Mouse (Mus musculus) kidney, postnatal 0 days (tissue): Measurements from ENCODE around the gene Usp20. TPM values are rescaled to one million over a fixed set of nuclear protein-coding genes. Genes with fewer than 3 reads are reported as not detected.
A peak's percentile ranks its signal among the peaks of the same experiment; 100 is the strongest.

ENCODE experiments used
- ATAC-seq: fragments of 200-750 bp; cut with Nextera tagmentation; replicated peaks from 2 replicates; pipeline ENCODE4 v1.8.0; 2017; ENCODE audit warnings: low read depth, moderate number of reproducible peaks, moderate TSS enrichment, moderate library complexity; ENCODE audit not compliant: low FRiP score
- DNase-seq: peaks from one replicate; pipeline ENCODE4 v3.0.0-alpha.2; 2016; ENCODE audit warnings: low spot score
- H3K27ac ChIP-seq: fragments of 300-500 bp; sonication (generic); 2 replicates; pipeline ENCODE4 v1.5.1; 2014; ENCODE audit warnings: mild to moderate bottlenecking
- H3K27me3 ChIP-seq: fragments of 300-500 bp; sonication (generic); 2 replicates; pipeline ENCODE4 v1.6.1; 2014; ENCODE audit warnings: low read length, mixed read lengths; ENCODE audit not compliant: insufficient read depth
- H3K36me3 ChIP-seq: fragments of 300-500 bp; sonication (generic); 2 replicates; pipeline ENCODE4 v1.6.1; 2014; ENCODE audit warnings: low read length, mixed read lengths; ENCODE audit not compliant: insufficient read depth
- H3K4me1 ChIP-seq: fragments of 300-500 bp; sonication (generic); replicated peaks from 2 replicates; pipeline ENCODE4 v1.6.1; 2014; ENCODE audit warnings: antibody characterized with exemption, low read length, mixed read lengths; ENCODE audit not compliant: insufficient read depth
- H3K4me2 ChIP-seq: fragments of 300-500 bp; sonication (generic); 2 replicates; pipeline ENCODE4 v1.6.1; 2014; ENCODE audit warnings: mild to moderate bottlenecking, low read length, moderate library complexity, mixed read lengths
- H3K4me3 ChIP-seq: fragments of 300-500 bp; sonication (generic); replicated peaks from 2 replicates; pipeline ENCODE4 v1.5.1; 2014; ENCODE audit warnings: low read depth, low read length
- H3K9ac ChIP-seq: fragments of 300-500 bp; sonication (generic); 2 replicates; pipeline ENCODE4 v1.6.1; 2014; ENCODE audit warnings: low read depth, low read length
- H3K9me3 ChIP-seq: fragments of 300-500 bp; sonication (generic); replicated peaks from 2 replicates; pipeline ENCODE4 v1.6.1; 2016; ENCODE audit warnings: low read length, inconsistent platforms, mixed read lengths
- CTCF ChIP-seq: IDR thresholded peaks from 2 replicates; pipeline ENCODE4 v1.5.1; 2016; ENCODE audit warnings: antibody characterized with exemption, low read depth, mild to moderate bottlenecking, moderate library complexity
- WGBS: fragments of 180-500 bp; shearing (Covaris S2); extraction: QIAGEN DNeasy Blood & Tissue Kit; methylation state at CpG from one replicate; pipeline ENCODE4 v1.1.7; 2014; 5-methylcytosine and 5-hydroxymethylcytosine counted together
- polyA plus RNA-seq: library from polyadenylated mRNA; unstranded; fragments of >200 nt; fragmentation: Nextera tagmentation; extraction: Ambion mirVana; gene quantifications from 2 replicates; pipeline ENCODE4 v1.2.1, GENCODE M21; 2015

Usp20 gene
- polyA plus RNA-seq, 1 experiment from 2014 or later = 12.9 TPM

- Histone ChIP-seq H3K36me3 (peaks cover 7% of the 10 kb centered on the region; the same call in 1 of the 2 replicates), H3K9ac (peak overlapping the region; percentile 37; the same call in 1 of the 2 replicates), H3K27me3 (no peaks in the 10 kb centered on the region), H3K4me3 (no peak overlapping the region), H3K27ac (peak overlapping the region; percentile 36; the same call in 1 of the 2 replicates), H3K4me2 (peak overlapping the region; percentile 21; the same call in 1 of the 2 replicates), H3K9me3 (no peaks in the 10 kb centered on the region), H3K4me1 (0 out of 2 replicates have a peak, but pooled peaks cover 6% of the 10 kb centered on the region)
- ATAC-seq (no peak), DNase-seq (peak; percentile 7)
- 58% methylated on average over 11 of the region's 11 CpGs for WGBS
- no peak for TF ChIP-seq CTCF
Measured at GRCm38 (mm10) chr2:30995432-30995996, 13.4 kb downstream of the Usp20 start.

GRCm38 (mm10) chr2:30998443-30999260 lies 16.6 kb downstream of the Usp20 start:
- no peak for ATAC-seq
- WGBS = 54% methylated on average over 8 of the region's 8 CpGs

GRCm38 (mm10) chr2:31002857-31003256 lies 20.8 kb downstream of the Usp20 start:
- Histone ChIP-seq H3K9ac (no peak overlapping the region), H3K9me3 (no peaks in the 10 kb centered on the region), H3K27ac (no peak overlapping the region), H3K36me3 (peaks cover 20% of the 10 kb centered on the region), H3K4me2 (no peak overlapping the region), H3K4me3 (no peak overlapping the region), H3K27me3 (no peaks in the 10 kb centered on the region), H3K4me1 (no peaks in the 10 kb centered on the region)
- ATAC-seq (no peak), DNase-seq (no peak)
- 93% methylated on average over 10 of the region's 10 CpGs for WGBS
- TF ChIP-seq CTCF = no peak

More at GRCm38 (mm10) chr2:30998443-30999260, 16.6 kb downstream of the Usp20 start:
- H3K36me3 ChIP-seq = peaks cover 11% of the 10 kb centered on the region; the same call in 1 of the 2 replicates
- H3K4me1 ChIP-seq = 0 out of 2 replicates have a peak, but pooled peaks cover 6% of the 10 kb centered on the region
- H3K4me2 ChIP-seq = no peak overlapping the region
- no peak for TF ChIP-seq CTCF
- H3K4me3 ChIP-seq = no peak overlapping the region
- DNase-seq = no peak
- no peaks in the 10 kb centered on the region for H3K27me3 ChIP-seq
- no peak overlapping the region for H3K9ac ChIP-seq
- no peak overlapping the region for H3K27ac ChIP-seq
- no peaks in the 10 kb centered on the region for H3K9me3 ChIP-seq

- 92% methylated on average over 2 of the region's 2 CpGs for WGBS
- no peak overlapping the region for H3K4me3 ChIP-seq
- no peak for DNase-seq
Measured at GRCm38 (mm10) chr2:31005453-31005852, 23.4 kb downstream of the Usp20 start.

GRCm38 (mm10) chr2:31006434-31006833 lies 24.4 kb downstream of the Usp20 start:
- Histone ChIP-seq H3K4me3 (no peak overlapping the region), H3K27me3 (no peaks in the 10 kb centered on the region), H3K9me3 (no peaks in the 10 kb centered on the region), H3K4me2 (no peak overlapping the region), H3K27ac (no peak overlapping the region), H3K36me3 (peaks cover 13% of the 10 kb centered on the region), H3K9ac (no peak overlapping the region), H3K4me1 (no peaks in the 10 kb centered on the region)
- DNase-seq = no peak
- no peak for TF ChIP-seq CTCF
- WGBS = 83% methylated on average over 5 of the region's 5 CpGs
- no peak for ATAC-seq

More at GRCm38 (mm10) chr2:31005453-31005852, 23.4 kb downstream of the Usp20 start:
- Histone ChIP-seq H3K4me1 (no peaks in the 10 kb centered on the region), H3K36me3 (peaks cover 13% of the 10 kb centered on the region), H3K9me3 (no peaks in the 10 kb centered on the region), H3K9ac (no peak overlapping the region), H3K4me2 (no peak overlapping the region), H3K27ac (no peak overlapping the region), H3K27me3 (no peaks in the 10 kb centered on the region)
- no peak for TF ChIP-seq CTCF
- no peak for ATAC-seq

- DNase-seq (no peak), ATAC-seq (no peak)
- no peaks in the 10 kb centered on the region for H3K27me3 ChIP-seq
- no peak overlapping the region for H3K4me3 ChIP-seq
- no peak overlapping the region for H3K9ac ChIP-seq
- no peaks in the 10 kb centered on the region for H3K9me3 ChIP-seq
- H3K36me3 ChIP-seq = peaks cover 13% of the 10 kb centered on the region
- no peak overlapping the region for H3K4me2 ChIP-seq
- 86% methylated on average over 5 of the region's 5 CpGs for WGBS
- no peak for TF ChIP-seq CTCF
- H3K27ac ChIP-seq = no peak overlapping the region
- no peaks in the 10 kb centered on the region for H3K4me1 ChIP-seq
Measured at GRCm38 (mm10) chr2:31007208-31007607, 25.1 kb downstream of the Usp20 start.
